ENCODE assay signal across 22 mouse cellular contexts in genomic region chr2:139694638-139695037, GRCm38 (mm10). TPM values are rescaled to one million over a fixed set of nuclear protein-coding genes. Genes with fewer than 3 reads are reported as not detected.
A peak's percentile ranks its signal among the peaks of the same experiment; 100 is the strongest.
DNase-seq lines count a peak whose midpoint lies in the region; ATAC-seq lines count a peak whose summit lies in the region.
"Had no signal": no experiment of that assay in that cellular context is flagged by ENCODE, and none has a peak within 500 bp of the region (broad histone marks: within the 10 kb centered on the region; RNA-seq: fewer than 3 reads in every experiment).

No protein-coding gene starts in this region.

- ATAC-seq in neural tube, embryonic 11.5 days (ENCODE audit: insufficient read depth, low FRiP score, low TSS enrichment): peak; percentile 76
- ATAC-seq in neural tube, embryonic 14.5 days (ENCODE audit: low read depth): 0 out of 2 replicates have a peak, but pooled peaks have one; percentile 21
- ATAC-seq: activated CD4-positive, CD25-positive, alpha-beta regulatory T cell, adult 4 months; CD4-positive, CD25-positive, alpha-beta regulatory T cell, adult 4 months; forebrain, embryonic 13.5 days; forebrain, embryonic 15.5 days; Patski had no signal

- WGBS in neural tube, embryonic 11.5 days: 42% methylated on average over 5 of the region's 5 CpGs
- WGBS in neural tube, embryonic 14.5 days: 21% methylated on average over 5 of the region's 5 CpGs

- no peak overlapping the region for H3K27ac ChIP-seq in neural tube, embryonic 11.5 days (ENCODE audit: low read depth, low read length)
- no peak overlapping the region for H3K27ac ChIP-seq in neural tube, embryonic 14.5 days (ENCODE audit: low read depth, low read length)
- H3K27ac ChIP-seq: embryonic facial prominence, embryonic 10.5 days; embryonic facial prominence, embryonic 12.5 days; forebrain, embryonic 13.5 days; forebrain, embryonic 15.5 days had no signal

- H3K4me3 ChIP-seq in neural tube, embryonic 11.5 days (ENCODE audit: low read depth, low read length): no peak overlapping the region
- no peak overlapping the region for H3K4me3 ChIP-seq in neural tube, embryonic 14.5 days (ENCODE audit: low read depth, low read length)
- H3K4me3 ChIP-seq: embryonic facial prominence, embryonic 10.5 days; embryonic facial prominence, embryonic 12.5 days; forebrain, embryonic 13.5 days; forebrain, embryonic 15.5 days had no signal

- no peak for DNase-seq in neural tube, embryonic 11.5 days (ENCODE audit: low spot score)
- DNase-seq in neural tube, embryonic 10.5 days (ENCODE audit: extremely low spot score, low spot score): no peak
- no peak for DNase-seq in kidney, adult 8-10 months
- DNase-seq in frontal cortex, adult 2 months (ENCODE audit: extremely low spot score in 1 of 2, low spot score in 1 of 2): no peak
- DNase-seq: adrenal gland, adult 8-10 months; adrenal gland, postnatal 14 days; adrenal gland, postnatal 36 days; B cell, adult 2 months; cerebellum, adult 11-12 months; cerebellum, adult 2 months; cerebellum, adult 9-10 months; cerebellum, postnatal 10 days; cerebellum, postnatal 25 days had no signal

- no peaks in the 10 kb centered on the region for H3K27me3 ChIP-seq in neural tube, embryonic 11.5 days (ENCODE audit: control insufficient read depth, insufficient read depth, low read length)
- no peaks in the 10 kb centered on the region for H3K27me3 ChIP-seq in neural tube, embryonic 14.5 days (ENCODE audit: control insufficient read depth, insufficient read depth, low read length)
- H3K27me3 ChIP-seq: embryonic facial prominence, embryonic 12.5 days; forebrain, embryonic 13.5 days; forebrain, embryonic 15.5 days had no signal

- H3K9me3 ChIP-seq in neural tube, embryonic 11.5 days (ENCODE audit: control insufficient read depth, low read length): no peaks in the 10 kb centered on the region
- H3K9me3 ChIP-seq in neural tube, embryonic 14.5 days (ENCODE audit: control insufficient read depth, low read length): no peaks in the 10 kb centered on the region
- H3K9me3 ChIP-seq: embryonic facial prominence, embryonic 10.5 days; embryonic facial prominence, embryonic 12.5 days; forebrain, embryonic 13.5 days; forebrain, embryonic 15.5 days; G1E had no signal

- H3K9ac ChIP-seq in neural tube, embryonic 11.5 days (ENCODE audit: low read length): no peak overlapping the region
- H3K9ac ChIP-seq in neural tube, embryonic 14.5 days (replicated peaks; ENCODE audit: low read depth, low read length): no peak overlapping the region
- H3K9ac ChIP-seq: embryonic facial prominence, embryonic 12.5 days; forebrain, embryonic 13.5 days; forebrain, embryonic 15.5 days had no signal

- no peak overlapping the region for H3K4me2 ChIP-seq in neural tube, embryonic 11.5 days (ENCODE audit: low read depth)
- H3K4me2 ChIP-seq in neural tube, embryonic 14.5 days (ENCODE audit: low read depth, low read length): no peak overlapping the region
- H3K4me2 ChIP-seq: embryonic facial prominence, embryonic 12.5 days; forebrain, embryonic 13.5 days; forebrain, embryonic 15.5 days had no signal

- no peaks in the 10 kb centered on the region for H3K36me3 ChIP-seq in neural tube, embryonic 11.5 days (ENCODE audit: control insufficient read depth, insufficient read depth, low read length)
- no peaks in the 10 kb centered on the region for H3K36me3 ChIP-seq in neural tube, embryonic 14.5 days (ENCODE audit: control insufficient read depth, insufficient read depth, low read length)
- H3K36me3 ChIP-seq: embryonic facial prominence, embryonic 10.5 days; embryonic facial prominence, embryonic 12.5 days; forebrain, embryonic 15.5 days; G1E had no signal

- no peaks in the 10 kb centered on the region for H3K4me1 ChIP-seq in neural tube, embryonic 11.5 days (ENCODE audit: control insufficient read depth, insufficient read depth, low read length)
- no peaks in the 10 kb centered on the region for H3K4me1 ChIP-seq in neural tube, embryonic 14.5 days (ENCODE audit: control insufficient read depth, insufficient read depth, low read length)
- H3K4me1 ChIP-seq: embryonic facial prominence, embryonic 10.5 days; embryonic facial prominence, embryonic 12.5 days; forebrain, embryonic 15.5 days had no signal

RNA-seq across cellular contexts. Expression of gene Ism1, which starts 16.7 kb away (rescaled TPM):
- polyA plus RNA-seq in neural tube, embryonic 11.5 days (2014; fragmentation: Nextera tagmentation; extraction: Ambion mirVana): 2.0 and 2.6 TPM in 2 replicates
- polyA plus RNA-seq in neural tube, embryonic 14.5 days (2014; fragmentation: Nextera tagmentation; extraction: Ambion mirVana): 0.94 and 1.1 TPM in 2 replicates
- polyA plus RNA-seq in frontal cortex, adult 2 months (2012; rRNA removed): 2.9 and 3.9 TPM in 2 replicates
- polyA plus RNA-seq: activated CD4-positive, CD25-positive, alpha-beta regulatory T cell, adult 4 months; G1E; Patski had no signal
